Mouse (Mus musculus): ENCODE data around the gene Nfatc3. TPM values are rescaled to one million over a fixed set of nuclear protein-coding genes. Genes with fewer than 3 reads are reported as not detected.

Nfatc3 gene
- polyA plus RNA-seq, 1 experiment from 2014 or later: 4.7 TPM

GRCm38 (mm10) chr8:106106193-106106592, 47.6 kb downstream of the Nfatc3 start:
- no peak for ATAC-seq (ENCODE audit: low FRiP score)
- H3K27me3 ChIP-seq: no peaks in the 10 kb centered on the region
- no peak overlapping the region for H3K27ac ChIP-seq
- H3K36me3 ChIP-seq: peaks cover 41% of the 10 kb centered on the region
- H3K4me1 ChIP-seq (replicated peaks): no peaks in the 10 kb centered on the region
- WGBS: 86% methylated on average over 1 of the region's 1 CpGs
- H3K9me3 ChIP-seq: no peaks in the 10 kb centered on the region
- no peak overlapping the region for H3K9ac ChIP-seq
- no peak overlapping the region for H3K4me2 ChIP-seq
- no peak overlapping the region for H3K4me3 ChIP-seq

GRCm38 (mm10) chr8:106108080-106108479, 49.4 kb downstream of the Nfatc3 start:
- no peaks in the 10 kb centered on the region for H3K9me3 ChIP-seq
- WGBS: 99% methylated on average over 4 of the region's 4 CpGs
- H3K4me1 ChIP-seq (replicated peaks): no peaks in the 10 kb centered on the region
- no peak overlapping the region for H3K27ac ChIP-seq
- ATAC-seq (ENCODE audit: low FRiP score): no peak
- no peak overlapping the region for H3K9ac ChIP-seq
- H3K4me3 ChIP-seq: no peak overlapping the region
- H3K36me3 ChIP-seq: peaks cover 40% of the 10 kb centered on the region
- no peaks in the 10 kb centered on the region for H3K27me3 ChIP-seq
- no peak overlapping the region for H3K4me2 ChIP-seq

GRCm38 (mm10) chr8:106108729-106109128, 50.1 kb downstream of the Nfatc3 start:
- peaks cover 37% of the 10 kb centered on the region for H3K36me3 ChIP-seq
- no peak overlapping the region for H3K9ac ChIP-seq
- no peak for ATAC-seq (ENCODE audit: low FRiP score)
- H3K4me1 ChIP-seq (replicated peaks): no peaks in the 10 kb centered on the region
- no peak overlapping the region for H3K27ac ChIP-seq
- H3K4me2 ChIP-seq: no peak overlapping the region
- no peaks in the 10 kb centered on the region for H3K27me3 ChIP-seq
- 96% methylated on average over 3 of the region's 3 CpGs for WGBS
- H3K4me3 ChIP-seq: no peak overlapping the region
- no peaks in the 10 kb centered on the region for H3K9me3 ChIP-seq

- WGBS: 94% methylated on average over 2 of the region's 2 CpGs
- no peak overlapping the region for H3K27ac ChIP-seq
- H3K9me3 ChIP-seq: no peaks in the 10 kb centered on the region
- ATAC-seq (ENCODE audit: low FRiP score): no peak
- no peak overlapping the region for H3K4me2 ChIP-seq
- H3K9ac ChIP-seq: no peak overlapping the region
- H3K4me1 ChIP-seq (replicated peaks): no peaks in the 10 kb centered on the region
- peaks cover 39% of the 10 kb centered on the region for H3K36me3 ChIP-seq
- H3K4me3 ChIP-seq: no peak overlapping the region
- no peaks in the 10 kb centered on the region for H3K27me3 ChIP-seq
Observed at GRCm38 (mm10) chr8:106112041-106112440, 53.4 kb downstream of the Nfatc3 start.

GRCm38 (mm10) chr8:106112514-106112913, 53.9 kb downstream of the Nfatc3 start:
- Histone ChIP-seq H3K4me3 (no peak overlapping the region), H3K36me3 (peaks cover 39% of the 10 kb centered on the region), H3K9me3 (no peaks in the 10 kb centered on the region), H3K4me1 (replicated peaks) (no peaks in the 10 kb centered on the region), H3K27me3 (no peaks in the 10 kb centered on the region), H3K4me2 (no peak overlapping the region), H3K9ac (no peak overlapping the region), H3K27ac (no peak overlapping the region)
- WGBS: 93% methylated on average over 1 of the region's 1 CpGs
- ATAC-seq (ENCODE audit: low FRiP score): no peak

- no peak overlapping the region for H3K4me2 ChIP-seq
- H3K36me3 ChIP-seq: peaks cover 28% of the 10 kb centered on the region
- 97% methylated on average over 3 of the region's 3 CpGs for WGBS
- no peak overlapping the region for H3K4me3 ChIP-seq
- no peaks in the 10 kb centered on the region for H3K9me3 ChIP-seq
- no peak for ATAC-seq (ENCODE audit: low FRiP score)
- H3K27me3 ChIP-seq: no peaks in the 10 kb centered on the region
- no peak overlapping the region for H3K9ac ChIP-seq
- H3K27ac ChIP-seq: no peak overlapping the region
- no peaks in the 10 kb centered on the region for H3K4me1 ChIP-seq (replicated peaks)
Observed at GRCm38 (mm10) chr8:106115897-106116296, 57.3 kb downstream of the Nfatc3 start.

GRCm38 (mm10) chr8:106123443-106123842, 64.8 kb downstream of the Nfatc3 start:
- no peak overlapping the region for H3K4me2 ChIP-seq
- H3K9me3 ChIP-seq: no peaks in the 10 kb centered on the region
- H3K4me1 ChIP-seq (replicated peaks): no peaks in the 10 kb centered on the region
- ATAC-seq (ENCODE audit: low FRiP score): no peak
- no peak overlapping the region for H3K27ac ChIP-seq
- 89% methylated on average over 3 of the region's 3 CpGs for WGBS
- H3K4me3 ChIP-seq: no peak overlapping the region
- no peak overlapping the region for H3K9ac ChIP-seq
- H3K36me3 ChIP-seq: peaks cover 34% of the 10 kb centered on the region
- no peaks in the 10 kb centered on the region for H3K27me3 ChIP-seq

GRCm38 (mm10) chr8:106126055-106126454, 67.4 kb downstream of the Nfatc3 start:
- Histone ChIP-seq H3K9ac (no peak overlapping the region), H3K4me3 (no peak overlapping the region), H3K27ac (no peak overlapping the region), H3K4me2 (no peak overlapping the region), H3K4me1 (replicated peaks) (no peaks in the 10 kb centered on the region), H3K36me3 (peaks cover 48% of the 10 kb centered on the region), H3K9me3 (no peaks in the 10 kb centered on the region), H3K27me3 (no peaks in the 10 kb centered on the region)
- WGBS: 75% methylated on average over 1 of the region's 1 CpGs
- ATAC-seq (ENCODE audit: low FRiP score): no peak

- 0 out of 2 replicates have a peak, but pooled peaks cover under 1% of the 10 kb centered on the region for H3K27me3 ChIP-seq
- ATAC-seq (ENCODE audit: low FRiP score): no peak
- H3K36me3 ChIP-seq: peaks cover 53% of the 10 kb centered on the region
- H3K4me1 ChIP-seq (replicated peaks): no peaks in the 10 kb centered on the region
- H3K4me2 ChIP-seq: no peak overlapping the region
- no peak overlapping the region for H3K9ac ChIP-seq
- no peak overlapping the region for H3K4me3 ChIP-seq
- H3K27ac ChIP-seq: no peak overlapping the region
- 76% methylated on average over 3 of the region's 3 CpGs for WGBS
- H3K9me3 ChIP-seq: no peaks in the 10 kb centered on the region
Observed at GRCm38 (mm10) chr8:106127054-106127453, 68.4 kb downstream of the Nfatc3 start.

GRCm38 (mm10) chr8:106127882-106128410, 69.3 kb downstream of the Nfatc3 start:
- WGBS: 92% methylated on average over 10 of the region's 10 CpGs
- Histone ChIP-seq H3K4me3 (no peak overlapping the region), H3K36me3 (peaks cover 62% of the 10 kb centered on the region), H3K4me1 (replicated peaks) (no peaks in the 10 kb centered on the region), H3K9ac (no peak overlapping the region), H3K27ac (no peak overlapping the region), H3K4me2 (no peak overlapping the region), H3K9me3 (no peaks in the 10 kb centered on the region), H3K27me3 (peaks cover 9% of the 10 kb centered on the region)
- ATAC-seq (ENCODE audit: low FRiP score): no peak

GRCm38 (mm10) chr8:106129232-106129930, 70.7 kb downstream of the Nfatc3 start:
- Histone ChIP-seq H3K27ac (no peak overlapping the region), H3K4me1 (replicated peaks) (no peaks in the 10 kb centered on the region), H3K9ac (no peak overlapping the region), H3K27me3 (peaks cover 24% of the 10 kb centered on the region), H3K9me3 (no peaks in the 10 kb centered on the region), H3K36me3 (peaks cover 56% of the 10 kb centered on the region), H3K4me3 (no peak overlapping the region), H3K4me2 (no peak overlapping the region)
- no peak for ATAC-seq (ENCODE audit: low FRiP score)

GRCm38 (mm10) chr8:106129997-106130396, 71.4 kb downstream of the Nfatc3 start:
- peaks cover 56% of the 10 kb centered on the region for H3K36me3 ChIP-seq
- WGBS: 91% methylated on average over 2 of the region's 2 CpGs

GRCm38 (mm10) chr8:106130505-106130904, 71.9 kb downstream of the Nfatc3 start:
- ATAC-seq (ENCODE audit: low FRiP score): no peak
- no peak overlapping the region for H3K27ac ChIP-seq

More at GRCm38 (mm10) chr8:106129997-106130396, 71.4 kb downstream of the Nfatc3 start:
- H3K9ac ChIP-seq: no peak overlapping the region
- H3K9me3 ChIP-seq: no peaks in the 10 kb centered on the region
- H3K27ac ChIP-seq: no peak overlapping the region
- no peak overlapping the region for H3K4me2 ChIP-seq
- H3K4me1 ChIP-seq (replicated peaks): no peaks in the 10 kb centered on the region
- no peak for ATAC-seq (ENCODE audit: low FRiP score)
- peaks cover 30% of the 10 kb centered on the region for H3K27me3 ChIP-seq
- no peak overlapping the region for H3K4me3 ChIP-seq

More at GRCm38 (mm10) chr8:106130505-106130904, 71.9 kb downstream of the Nfatc3 start:
- peaks cover 35% of the 10 kb centered on the region for H3K27me3 ChIP-seq
- no peak overlapping the region for H3K4me3 ChIP-seq
- H3K9me3 ChIP-seq: no peaks in the 10 kb centered on the region
- H3K4me1 ChIP-seq (replicated peaks): 0 out of 2 replicates have a peak, but pooled peaks cover under 1% of the 10 kb centered on the region
- WGBS: 91% methylated on average over 2 of the region's 2 CpGs
- H3K4me2 ChIP-seq: no peak overlapping the region
- no peak overlapping the region for H3K9ac ChIP-seq
- peaks cover 56% of the 10 kb centered on the region for H3K36me3 ChIP-seq
